Mouse (Mus musculus): ENCODE measurements at regions not wholly inside any gene's neighbourhood (a gene's known extent, or its start where the extent isn't known, plus 50 kb on each side); places are given as distances from the start of the nearest gene placed in this dataset.

GRCm38 (mm10) chr12:50187332-50187731 is 461.6 kb downstream of the Prkd1 start:
- no peaks in the 10 kb centered on the region for H3K36me3 ChIP-seq (ENCODE audit: control insufficient read depth in 1 of 2, insufficient read depth in 2 of 2, low read length in 2 of 2)

GRCm38 (mm10) chr12:50190892-50191539 is 457.9 kb downstream of the Prkd1 start:
- Histone ChIP-seq H3K4me3 (ENCODE audit: control insufficient read depth in 1 of 2, insufficient read depth in 1 of 2, low read depth in 2 of 2, low read length in 2 of 2) (no peak overlapping the region), H3K27ac (ENCODE audit: control insufficient read depth, low read depth, low read length) (no peak overlapping the region), H3K9me3 (replicated peaks; ENCODE audit: insufficient read depth, low read length) (no peaks in the 10 kb centered on the region), H3K4me1 (ENCODE audit: control insufficient read depth in 1 of 2, insufficient read depth in 2 of 2, low read length in 2 of 2) (no peaks in the 10 kb centered on the region), H3K9ac (ENCODE audit: control insufficient read depth, low read depth, low read length, poor library complexity, severe bottlenecking) (no peak overlapping the region), H3K27me3 (ENCODE audit: control insufficient read depth in 1 of 2, insufficient read depth in 2 of 2, low read length in 2 of 2) (no peaks in the 10 kb centered on the region), H3K36me3 (ENCODE audit: control insufficient read depth in 1 of 2, insufficient read depth in 2 of 2, low read length in 2 of 2) (no peaks in the 10 kb centered on the region), H3K79me2 (ENCODE audit: control insufficient read depth, insufficient read depth, low read length, poor library complexity) (no peaks in the 10 kb centered on the region)
- no peak for DNase-seq (ENCODE audit: low read depth, low spot score)
- TF ChIP-seq UBTF (IDR thresholded peaks at IDR 0.05; ENCODE audit: borderline replicate concordance, insufficient read depth, low read depth, low read length) (no peak), MAZ (IDR thresholded peaks at IDR 0.05; ENCODE audit: low read depth, low read length) (no peak), MXI1 (IDR thresholded peaks at IDR 0.05; ENCODE audit: low read depth, low read length) (no peak), ELF1 (IDR thresholded peaks at IDR 0.05; ENCODE audit: low read depth, low read length) (no peak), ZNF384 (IDR thresholded peaks at IDR 0.05; ENCODE audit: low read depth, low read length) (no peak), GATA1 (IDR thresholded peaks at IDR 0.05; ENCODE audit: low read depth, low read length) (no peak), BHLHE40 (IDR thresholded peaks at IDR 0.05; ENCODE audit: borderline replicate concordance, low read depth, low read length) (no peak)

More at GRCm38 (mm10) chr12:50187332-50187731, 461.6 kb downstream of the Prkd1 start:
- no peak for TF ChIP-seq NELFE (IDR thresholded peaks at IDR 0.05; ENCODE audit: low read depth, low read length)
- TF ChIP-seq MAX (IDR thresholded peaks at IDR 0.05; ENCODE audit: low read length) = no peak
- TF ChIP-seq MAFK (IDR thresholded peaks at IDR 0.05; ENCODE audit: borderline replicate concordance, low read depth, low read length) = no peak
- no peak for TF ChIP-seq MXI1 (IDR thresholded peaks at IDR 0.05; ENCODE audit: low read depth, low read length)
- TF ChIP-seq JUND (IDR thresholded peaks at IDR 0.05; ENCODE audit: low read depth, low read length) = no peak
- TF ChIP-seq USF2 (IDR thresholded peaks at IDR 0.05; ENCODE audit: borderline replicate concordance in 1 of 2, insufficient read depth in 1 of 2, low read depth in 1 of 2, low read length in 2 of 2) = no peak
- TF ChIP-seq ETS1 (IDR thresholded peaks at IDR 0.05; ENCODE audit: low read depth, low read length) = no peak
- no peak for TF ChIP-seq BHLHE40 (IDR thresholded peaks at IDR 0.05; ENCODE audit: borderline replicate concordance, low read depth, low read length)
- TF ChIP-seq EP300 (IDR thresholded peaks at IDR 0.05; ENCODE audit: low read depth in 1 of 2, low read length in 2 of 2) = no peak
- TF ChIP-seq UBTF (IDR thresholded peaks at IDR 0.05; ENCODE audit: borderline replicate concordance, insufficient read depth, low read depth, low read length) = no peak
- TF ChIP-seq TBP (IDR thresholded peaks at IDR 0.05; ENCODE audit: low read depth, low read length) = no peak
- TF ChIP-seq MEF2A (IDR thresholded peaks at IDR 0.05; ENCODE audit: extremely low read depth, insufficient replicate concordance, low read depth, low read length, poor library complexity, severe bottlenecking) = no peak
- Histone ChIP-seq H3K9ac (ENCODE audit: control insufficient read depth, low read depth, low read length, poor library complexity, severe bottlenecking) (no peak overlapping the region), H3K79me2 (ENCODE audit: control insufficient read depth, insufficient read depth, low read length, poor library complexity) (no peaks in the 10 kb centered on the region), H3K4me3 (ENCODE audit: control insufficient read depth in 1 of 2, insufficient read depth in 1 of 2, low read depth in 2 of 2, low read length in 2 of 2) (no peak overlapping the region), H3K9me3 (replicated peaks; ENCODE audit: insufficient read depth, low read length) (no peaks in the 10 kb centered on the region), H3K27me3 (ENCODE audit: control insufficient read depth in 1 of 2, insufficient read depth in 2 of 2, low read length in 2 of 2) (no peaks in the 10 kb centered on the region), H3K4me1 (ENCODE audit: control insufficient read depth in 1 of 2, insufficient read depth in 2 of 2, low read length in 2 of 2) (no peaks in the 10 kb centered on the region), H3K27ac (ENCODE audit: control insufficient read depth, low read depth, low read length) (no peak overlapping the region)
- no peak for DNase-seq (ENCODE audit: low read depth, low spot score)

Measured in MEL (cell line).